In genomic region chr16:92644718-92645422, GRCm38 (mm10) we compare ENCODE assay signal across 10 mouse cellular contexts.
DNase-seq lines count a peak whose midpoint lies in the region; ATAC-seq and TF ChIP-seq lines count a peak whose summit lies in the region.
"Had no signal": no experiment of that assay in that cellular context is flagged by ENCODE, and none has a peak within 500 bp of the region (broad histone marks: within the 10 kb centered on the region; RNA-seq: fewer than 3 reads in every experiment).

No protein-coding gene starts in this region.

- TF ChIP-seq CTCF in layer of hippocampus, adult 2 months (conservative IDR thresholded peaks at IDR 0.05) = no peak

- no peak for DNase-seq in neural tube, embryonic 11.5 days (ENCODE audit: low spot score)
- DNase-seq in neural tube, embryonic 10.5 days (ENCODE audit: extremely low spot score, low spot score) = no peak
- DNase-seq in lung, postnatal 14 days = peak; percentile 58
- DNase-seq in thymus, postnatal 10 days (ENCODE audit: low spot score in 2 of 2) = peak; percentile 55 to 69
- no peak for DNase-seq in adrenal gland, adult 2 months
- no peak for DNase-seq in right cerebral cortex, adult 2 months (ENCODE audit: low spot score in 2 of 2)
- no peak for DNase-seq in layer of hippocampus, adult 2 months (ENCODE audit: low spot score in 2 of 2)
- DNase-seq: gastrocnemius, postnatal 25 days; kidney, postnatal 4 days had no signal

- H3K4me2 ChIP-seq in neural tube, embryonic 11.5 days (ENCODE audit: low read depth) = no peak overlapping the region

- H3K4me3 ChIP-seq in neural tube, embryonic 11.5 days (ENCODE audit: low read depth, low read length) = no peak overlapping the region
- H3K4me3 ChIP-seq in layer of hippocampus, adult 2 months = no peak overlapping the region

- H3K4me1 ChIP-seq in neural tube, embryonic 11.5 days (ENCODE audit: control insufficient read depth, insufficient read depth, low read length) = no peaks in the 10 kb centered on the region

- H3K9me3 ChIP-seq in neural tube, embryonic 11.5 days (ENCODE audit: control insufficient read depth, low read length) = no peaks in the 10 kb centered on the region

- 73% methylated on average over 15 of the region's 15 CpGs for WGBS in neural tube, embryonic 11.5 days

- ATAC-seq in neural tube, embryonic 11.5 days (ENCODE audit: insufficient read depth, low FRiP score, low TSS enrichment) = no peak
- ATAC-seq in granulocyte monocyte progenitor cell, adult 5-6 weeks (replicated peaks; ENCODE audit: poor library complexity, severe bottlenecking) = peak; percentile 75

- 0 out of 2 replicates have a peak overlapping the region, but pooled peaks have one; percentile 15 for H3K9ac ChIP-seq in neural tube, embryonic 11.5 days (ENCODE audit: low read length)

- H3K27me3 ChIP-seq in neural tube, embryonic 11.5 days (ENCODE audit: control insufficient read depth, insufficient read depth, low read length) = no peaks in the 10 kb centered on the region

- H3K36me3 ChIP-seq in neural tube, embryonic 11.5 days (ENCODE audit: control insufficient read depth, insufficient read depth, low read length) = no peaks in the 10 kb centered on the region

- H3K27ac ChIP-seq in neural tube, embryonic 11.5 days (ENCODE audit: low read depth, low read length) = no peak overlapping the region
- H3K27ac ChIP-seq in layer of hippocampus, adult 2 months = no peak overlapping the region

Comparison
In these comparisons a context has a peak if more than half of its experiments do, and no peak if none do; other contexts are left out.
1. DNase-seq: peak in lung, postnatal 14 days (single experiment) and thymus, postnatal 10 days (2 of 2); none in neural tube, embryonic 11.5 days (single experiment), neural tube, embryonic 10.5 days (single experiment), adrenal gland, adult 2 months (single experiment), right cerebral cortex, adult 2 months (0 of 2) and layer of hippocampus, adult 2 months (0 of 2).